Mouse (Mus musculus): ENCODE data around the gene Grap.

Gene Grap

GRCm38 (mm10) chr11:61683907-61684731, 31.1 kb downstream of the Grap start, which contains the start of gene Fam83g:
Fam83g (plus strand) TSS chr11:61684091.
- no peak for DNase-seq (ENCODE audit: low read depth)

GRCm38 (mm10) chr11:61685119-61685725, 32.2 kb downstream of the Grap start:
- DNase-seq (ENCODE audit: low read depth), result no peak

GRCm38 (mm10) chr11:61686141-61686540, 33.1 kb downstream of the Grap start:
- peak; percentile 50 for DNase-seq (ENCODE audit: low read depth)

GRCm38 (mm10) chr11:61686906-61687453, 33.9 kb downstream of the Grap start:
- DNase-seq (ENCODE audit: low read depth), result peak; percentile 33

GRCm38 (mm10) chr11:61687595-61687994, 34.5 kb downstream of the Grap start:
- DNase-seq (ENCODE audit: low read depth), result no peak

- no peak for DNase-seq (ENCODE audit: low read depth)
Measured at GRCm38 (mm10) chr11:61692996-61693395, 39.9 kb downstream of the Grap start.

GRCm38 (mm10) chr11:61698852-61699251, 45.8 kb downstream of the Grap start:
- DNase-seq (ENCODE audit: low read depth), result no peak

- no peak for DNase-seq (ENCODE audit: low read depth)
Measured at GRCm38 (mm10) chr11:61699460-61699859, 46.4 kb downstream of the Grap start.

- no peak for DNase-seq (ENCODE audit: low read depth)
Measured at GRCm38 (mm10) chr11:61699933-61700332, 46.9 kb downstream of the Grap start.

GRCm38 (mm10) chr11:61701696-61702095, 48.6 kb downstream of the Grap start:
- DNase-seq (ENCODE audit: low read depth), result no peak

- no peak for DNase-seq (ENCODE audit: low read depth)
Measured at GRCm38 (mm10) chr11:61702494-61702893, 49.4 kb downstream of the Grap start.

- DNase-seq (ENCODE audit: low read depth), result no peak
Measured at GRCm38 (mm10) chr11:61705581-61705980, 52.5 kb downstream of the Grap start.

- DNase-seq (ENCODE audit: low read depth), result no peak
Measured at GRCm38 (mm10) chr11:61706232-61706631, 53.2 kb downstream of the Grap start.

- no peak for DNase-seq (ENCODE audit: low read depth)
Measured at GRCm38 (mm10) chr11:61708928-61709327, 55.9 kb downstream of the Grap start.

- DNase-seq (ENCODE audit: low read depth), result peak; percentile 32
Measured at GRCm38 (mm10) chr11:61713157-61713855, 60.2 kb downstream of the Grap start.

- DNase-seq (ENCODE audit: low read depth), result peak; percentile 79
Measured at GRCm38 (mm10) chr11:61714346-61715117, 61.5 kb downstream of the Grap start.

- no peak for DNase-seq (ENCODE audit: low read depth)
Measured at GRCm38 (mm10) chr11:61715130-61715529, 62.1 kb downstream of the Grap start.

- no peak for DNase-seq (ENCODE audit: low read depth)
Measured at GRCm38 (mm10) chr11:61717990-61718389, 64.9 kb downstream of the Grap start.

GRCm38 (mm10) chr11:61719387-61719786, 66.3 kb downstream of the Grap start:
- no peak for DNase-seq (ENCODE audit: low read depth)

GRCm38 (mm10) chr11:61719826-61720225, 66.8 kb downstream of the Grap start:
- no peak for DNase-seq (ENCODE audit: low read depth)

GRCm38 (mm10) chr11:61720636-61721035, 67.6 kb downstream of the Grap start, which contains the start of gene Slc5a10:
Slc5a10 (minus strand) TSS chr11:61720826.
- DNase-seq (ENCODE audit: low read depth), result no peak

- no peak for DNase-seq (ENCODE audit: low read depth)
Measured at GRCm38 (mm10) chr11:61722077-61722476, 69.0 kb downstream of the Grap start.
